Mouse (Mus musculus): ENCODE data around the gene Grik3. TPM values are rescaled to one million over a fixed set of nuclear protein-coding genes. Genes with fewer than 3 reads are reported as not detected.

Gene Grik3
- total and polyA plus RNA-seq, 3 experiments, result under 0.01 TPM; not detected in 2

- Histone ChIP-seq H3K79me2 (ENCODE audit: control insufficient read depth, insufficient read depth, low read length, poor library complexity) (no peaks in the 10 kb centered on the region), H3K9ac (ENCODE audit: control insufficient read depth, low read depth, low read length, poor library complexity, severe bottlenecking) (no peak overlapping the region), H3K4me1 (ENCODE audit: control insufficient read depth in 1 of 2, insufficient read depth in 2 of 2, low read length in 2 of 2) (no peaks in the 10 kb centered on the region), H3K36me3 (ENCODE audit: control insufficient read depth in 1 of 2, insufficient read depth in 2 of 2, low read length in 2 of 2) (no peaks in the 10 kb centered on the region), H3K27ac (ENCODE audit: control insufficient read depth, low read depth, low read length) (no peak overlapping the region), H3K4me3 (ENCODE audit: control insufficient read depth in 1 of 2, insufficient read depth in 1 of 2, low read depth in 2 of 2, low read length in 2 of 2) (no peak overlapping the region), H3K27me3 (ENCODE audit: control insufficient read depth in 1 of 2, insufficient read depth in 2 of 2, low read length in 2 of 2) (no peaks in the 10 kb centered on the region), H3K9me3 (replicated peaks; ENCODE audit: insufficient read depth, low read length) (no peaks in the 10 kb centered on the region)
- no peak for DNase-seq (ENCODE audit: low read depth, low spot score)
- TF ChIP-seq EP300 (IDR thresholded peaks at IDR 0.05; ENCODE audit: low read depth in 1 of 2, low read length in 2 of 2) (no peak), RAD21 (IDR thresholded peaks at IDR 0.05; ENCODE audit: low read depth, low read length) (no peak), SIN3A (IDR thresholded peaks at IDR 0.05; ENCODE audit: low read length) (no peak), ELF1 (IDR thresholded peaks at IDR 0.05; ENCODE audit: low read depth, low read length) (no peak), GABPA (IDR thresholded peaks at IDR 0.05; ENCODE audit: low read depth, low read length) (no peak), MYB (IDR thresholded peaks at IDR 0.05; ENCODE audit: low read depth, low read length) (no peak), TBP (IDR thresholded peaks at IDR 0.05; ENCODE audit: low read depth, low read length) (no peak), UBTF (IDR thresholded peaks at IDR 0.05; ENCODE audit: borderline replicate concordance, insufficient read depth, low read depth, low read length) (no peak), USF2 (IDR thresholded peaks at IDR 0.05; ENCODE audit: borderline replicate concordance in 1 of 2, insufficient read depth in 1 of 2, low read depth in 1 of 2, low read length in 2 of 2) (no peak), TAL1 (IDR thresholded peaks at IDR 0.05; ENCODE audit: low read length) (no peak), RCOR1 (IDR thresholded peaks at IDR 0.05; ENCODE audit: low read depth, low read length) (no peak), ZC3H11A (IDR thresholded peaks at IDR 0.05; ENCODE audit: low read depth, low read length) (no peak), CHD1 (IDR thresholded peaks at IDR 0.05; ENCODE audit: low read depth, low read length) (no peak), BHLHE40 (IDR thresholded peaks at IDR 0.05; ENCODE audit: borderline replicate concordance, low read depth, low read length) (no peak), JUND (IDR thresholded peaks at IDR 0.05; ENCODE audit: low read depth, low read length) (no peak), MAX (IDR thresholded peaks at IDR 0.05; ENCODE audit: low read length) (no peak), USF1 (IDR thresholded peaks at IDR 0.05; ENCODE audit: low read depth, low read length) (no peak)
These were observed 114.0 kb downstream of the Grik3 start for GRCm38 (mm10) chr4:125604494-125604893.

GRCm38 (mm10) chr4:125606147-125606546, 115.6 kb downstream of the Grik3 start:
- no peak for TF ChIP-seq MYB (IDR thresholded peaks at IDR 0.05; ENCODE audit: low read depth, low read length)
- DNase-seq (ENCODE audit: low read depth, low spot score), result no peak
- no peak overlapping the region for H3K27ac ChIP-seq (ENCODE audit: control insufficient read depth, low read depth, low read length)
- H3K9me3 ChIP-seq (replicated peaks; ENCODE audit: insufficient read depth, low read length), result no peaks in the 10 kb centered on the region
- no peak overlapping the region for H3K4me3 ChIP-seq (ENCODE audit: control insufficient read depth in 1 of 2, insufficient read depth in 1 of 2, low read depth in 2 of 2, low read length in 2 of 2)
- no peaks in the 10 kb centered on the region for H3K27me3 ChIP-seq (ENCODE audit: control insufficient read depth in 1 of 2, insufficient read depth in 2 of 2, low read length in 2 of 2)
- H3K79me2 ChIP-seq (ENCODE audit: control insufficient read depth, insufficient read depth, low read length, poor library complexity), result no peaks in the 10 kb centered on the region
- H3K9ac ChIP-seq (ENCODE audit: control insufficient read depth, low read depth, low read length, poor library complexity, severe bottlenecking), result no peak overlapping the region
- no peaks in the 10 kb centered on the region for H3K36me3 ChIP-seq (ENCODE audit: control insufficient read depth in 1 of 2, insufficient read depth in 2 of 2, low read length in 2 of 2)
- H3K4me1 ChIP-seq (ENCODE audit: control insufficient read depth in 1 of 2, insufficient read depth in 2 of 2, low read length in 2 of 2), result no peaks in the 10 kb centered on the region

All from MEL (cell line).